Mouse (Mus musculus) heart, embryonic 14.5 days (tissue): ENCODE data around the gene Rpl22l1. TPM values are rescaled to one million over a fixed set of nuclear protein-coding genes. Genes with fewer than 3 reads are reported as not detected.
"Not testable (repeated sequence)": the region's sequence is repeated elsewhere in the genome, so short reads cannot be mapped to it uniquely, and the experiment has no call there.

Experiments
- ATAC-seq: fragments of 200-750 bp; cut with Nextera tagmentation; 2 replicates; pipeline ENCODE4 v1.8.0; 2017; ENCODE audit warnings: low read depth, moderate TSS enrichment; ENCODE audit not compliant: insufficient number of reproducible peaks, insufficient read depth, low FRiP score
- H3K27ac ChIP-seq, 2 experiments: fragments of 200-500 bp in 1 of 2; fragments of 300-500 bp in 1 of 2; sonication (generic) in 1 of 2; replicated peaks in 1 of 2; 2 replicates each; pipeline ENCODE4 v1.5.1; 2012 to 2014; ENCODE audit warnings: low read depth in 2 of 2, low read length in 2 of 2, control low read depth in 1 of 2, mild to moderate bottlenecking in 1 of 2, mixed read lengths in 1 of 2; ENCODE audit not compliant: control insufficient read depth in 1 of 2, insufficient read depth in 1 of 2
- H3K27me3 ChIP-seq: fragments of 300-500 bp; sonication (generic); 2 replicates; pipeline ENCODE4 v1.6.1; 2014; ENCODE audit warnings: mild to moderate bottlenecking, low read length, control low read depth; ENCODE audit not compliant: control insufficient read depth, insufficient read depth
- H3K36me3 ChIP-seq: fragments of 300-500 bp; sonication (generic); 2 replicates; pipeline ENCODE4 v1.6.1; 2014; ENCODE audit warnings: mild to moderate bottlenecking, control low read depth, low read length, mixed read lengths; ENCODE audit not compliant: control insufficient read depth, insufficient read depth
- H3K4me1 ChIP-seq, 2 experiments: fragments of 200-500 bp in 1 of 2; fragments of 300-500 bp in 1 of 2; sonication (generic) in 1 of 2; 2 replicates each; pipeline ENCODE4 v1.6.1; 2012 to 2014; ENCODE audit warnings: low read length in 2 of 2, control low read depth in 1 of 2, mixed read lengths in 1 of 2; ENCODE audit not compliant: control insufficient read depth in 2 of 2, insufficient read depth in 2 of 2
- H3K4me2 ChIP-seq: fragments of 300-500 bp; sonication (generic); 2 replicates; pipeline ENCODE4 v1.6.1; 2014; ENCODE audit warnings: mild to moderate bottlenecking, low read length
- H3K4me3 ChIP-seq, 2 experiments: fragments of 200-500 bp in 1 of 2; fragments of 300-500 bp in 1 of 2; sonication (generic) in 1 of 2; 2 replicates each; pipeline ENCODE4 v1.5.1; 2012 to 2014; ENCODE audit warnings: low read length in 2 of 2, mild to moderate bottlenecking in 2 of 2, control low read depth in 1 of 2, low read depth in 1 of 2, moderate library complexity in 1 of 2; ENCODE audit not compliant: control insufficient read depth in 1 of 2, insufficient read depth in 1 of 2
- H3K9ac ChIP-seq: fragments of 300-500 bp; sonication (generic); 2 replicates; pipeline ENCODE4 v1.6.1; 2014; ENCODE audit warnings: mild to moderate bottlenecking, low read length
- H3K9me3 ChIP-seq: fragments of 300-500 bp; sonication (generic); 2 replicates; pipeline ENCODE4 v1.6.1; 2016; ENCODE audit warnings: low read length, control low read depth; ENCODE audit not compliant: control insufficient read depth
- WGBS: fragments of 180-500 bp; shearing (Covaris S2); extraction: QIAGEN DNeasy Blood & Tissue Kit; methylation state at CpG from one replicate; pipeline ENCODE4 v1.1.7; 2014; 5-methylcytosine and 5-hydroxymethylcytosine counted together
- polyA plus RNA-seq: library from polyadenylated mRNA; unstranded; fragments of >200 nt; fragmentation: Nextera tagmentation; extraction: Ambion mirVana; gene quantifications from 2 replicates; pipeline ENCODE4 v1.2.1, GENCODE M21; 2014

Gene Rpl22l1
- polyA plus RNA-seq = 244 and 279 TPM in 2 replicates

DNA sequence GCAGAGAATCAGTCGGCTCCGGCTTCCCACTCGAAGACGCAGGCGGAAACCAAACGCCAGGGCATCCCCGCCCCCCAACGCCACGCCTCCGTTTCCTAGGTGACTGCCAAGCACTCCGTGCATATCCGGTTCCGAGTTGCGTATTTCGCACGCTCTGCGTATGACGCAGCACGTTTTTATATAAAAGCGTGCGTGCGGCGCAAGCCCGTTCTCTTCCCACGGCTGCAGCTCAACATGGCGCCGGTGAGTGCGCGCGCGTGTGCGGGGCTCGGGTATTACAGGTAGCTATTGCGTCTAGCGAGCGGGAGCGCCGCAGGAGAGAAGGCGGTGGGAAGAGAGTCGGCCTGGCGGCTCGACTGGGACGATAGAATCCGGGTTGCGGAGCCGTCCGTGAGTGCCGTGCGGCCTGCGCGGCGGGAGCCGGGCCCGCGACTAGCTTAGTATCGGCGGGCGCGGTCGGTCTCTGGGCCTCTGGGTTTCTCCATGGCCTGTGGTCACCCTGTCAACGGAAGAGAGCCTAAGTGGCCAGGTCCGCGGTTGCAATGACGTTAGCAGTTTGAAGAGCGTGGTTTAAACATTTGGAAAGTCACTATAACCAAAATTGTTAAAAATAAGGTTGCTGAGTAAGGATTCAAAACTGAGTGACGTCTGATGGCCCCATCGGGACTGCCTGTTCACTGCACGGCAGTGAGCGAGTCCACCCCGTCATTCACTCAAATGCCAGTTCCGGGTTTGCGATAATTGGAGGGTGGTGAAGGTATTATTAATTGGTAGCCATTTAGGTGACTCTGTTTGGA is at the start of gene Rpl22l1:
TSS of gene Rpl22l1 (plus strand) at position 136 of the 797 bp plus-strand sequence.
- Histone ChIP-seq H3K9ac (peak within 1 kb of the TSS; percentile 94), H3K4me2 (peak within 1 kb of the TSS; percentile 72), H3K27ac (peak within 1 kb of the TSS; percentile 63 to 76), H3K4me1 (peaks cover 0 to 9% of the 10 kb centered on the region in 2 experiments; a peak in 1 of 4 replicates), H3K9me3 (no peaks in the 10 kb centered on the region), H3K27me3 (no peaks in the 10 kb centered on the region), H3K4me3 (peak within 1 kb of the TSS; percentile 83 to 93), H3K36me3 (peaks cover 34% of the 10 kb centered on the region)
- peak; percentile 99 for ATAC-seq
- WGBS = under 1% methylated on average over 72 of the region's 72 CpGs

DNA sequence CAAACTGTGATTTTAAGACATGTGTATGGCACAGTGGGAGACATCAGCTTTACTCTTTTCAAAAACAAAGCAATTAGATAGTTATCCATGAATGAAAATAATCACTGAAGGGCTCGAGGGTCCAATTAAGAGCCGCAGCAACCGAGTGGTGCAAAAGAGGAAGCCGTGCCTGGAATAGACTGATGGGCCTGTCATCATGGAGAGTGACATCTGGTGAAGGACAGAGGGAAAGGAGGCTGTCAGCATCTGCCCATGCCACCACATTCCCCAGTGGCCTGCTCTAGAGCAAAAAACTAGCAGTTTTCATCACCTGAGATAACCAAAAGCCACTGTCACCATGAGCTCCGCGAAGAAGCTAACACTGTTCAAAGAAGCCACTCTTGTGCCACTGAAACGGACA is 49.8 kb upstream of the Rpl22l1 start:
- Histone ChIP-seq H3K4me1 (peaks cover 0 to 2% of the 10 kb centered on the region in 2 experiments; a peak in 1 of 4 replicates), H3K36me3 (no peaks in the 10 kb centered on the region), H3K4me3 (no peak overlapping the region), H3K9ac (no peak overlapping the region), H3K27ac (no peak overlapping the region), H3K4me2 (no peak overlapping the region), H3K9me3 (no peaks in the 10 kb centered on the region), H3K27me3 (0 out of 2 replicates have a peak, but pooled peaks cover 3% of the 10 kb centered on the region)
- 27% methylated on average over 7 of the region's 7 CpGs for WGBS
- ATAC-seq = no peak

DNA sequence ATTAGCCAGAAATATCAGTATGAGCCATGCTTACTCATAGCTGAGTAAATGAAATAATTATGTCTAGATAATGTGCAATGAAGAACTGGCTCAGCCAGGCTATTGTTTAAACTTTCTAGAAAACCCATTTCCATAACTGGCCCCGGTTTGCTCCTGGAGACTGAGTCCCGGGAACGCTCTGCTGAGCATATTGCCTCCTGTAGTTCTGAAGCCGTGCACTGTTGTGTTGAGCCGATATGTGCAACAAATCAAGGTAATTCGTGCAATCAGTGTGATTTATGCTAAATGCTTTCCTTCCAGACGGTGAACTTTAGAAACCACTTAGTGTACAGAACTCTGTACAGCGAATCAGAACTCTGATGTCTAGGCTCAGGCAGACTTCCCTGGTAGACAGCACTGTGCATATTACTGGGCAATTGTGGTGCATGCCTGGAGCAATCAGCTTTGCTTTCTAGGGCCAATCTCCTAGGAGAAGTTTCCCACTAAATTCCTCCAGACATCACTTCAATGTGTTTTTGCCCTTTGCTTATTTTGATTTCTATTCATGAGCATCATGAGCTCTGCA is 43.9 kb upstream of the Rpl22l1 start:
- ATAC-seq = no peak
- Histone ChIP-seq H3K27me3 (0 out of 2 replicates have a peak, but pooled peaks cover 2% of the 10 kb centered on the region), H3K4me3 (no peak overlapping the region), H3K4me2 (no peak overlapping the region), H3K27ac (no peak overlapping the region), H3K36me3 (no peaks in the 10 kb centered on the region), H3K9me3 (no peaks in the 10 kb centered on the region), H3K9ac (no peak overlapping the region), H3K4me1 (no peaks in the 10 kb centered on the region)
- WGBS = 86% methylated on average over 8 of the region's 8 CpGs

DNA sequence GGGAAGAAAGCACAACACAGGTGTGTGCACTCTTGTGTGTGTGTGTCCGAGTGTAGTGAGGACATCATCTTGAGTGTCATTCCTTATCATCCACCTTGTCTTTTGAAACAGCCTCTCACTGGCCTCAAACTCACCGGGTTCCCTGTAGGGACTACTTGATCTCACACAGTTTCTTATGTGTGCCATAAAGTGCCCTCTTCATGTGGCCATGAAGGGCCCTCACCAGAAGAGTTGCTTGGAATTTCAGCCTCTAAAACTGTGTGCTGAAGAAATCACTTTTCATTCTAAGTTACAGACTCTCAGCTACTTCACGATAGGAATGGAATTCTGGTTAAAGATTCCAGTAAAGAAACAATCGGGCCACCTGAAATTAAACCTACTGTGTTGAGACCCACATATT is 38.3 kb upstream of the Rpl22l1 start:
- 69% methylated on average over 4 of the region's 4 CpGs for WGBS
- H3K27ac ChIP-seq = no peak overlapping the region
- H3K9ac ChIP-seq = no peak overlapping the region
- H3K4me2 ChIP-seq = no peak overlapping the region
- ATAC-seq = no peak
- H3K36me3 ChIP-seq = no peaks in the 10 kb centered on the region
- no peak overlapping the region for H3K4me3 ChIP-seq
- no peaks in the 10 kb centered on the region for H3K4me1 ChIP-seq
- no peaks in the 10 kb centered on the region for H3K9me3 ChIP-seq
- H3K27me3 ChIP-seq = no peaks in the 10 kb centered on the region

DNA sequence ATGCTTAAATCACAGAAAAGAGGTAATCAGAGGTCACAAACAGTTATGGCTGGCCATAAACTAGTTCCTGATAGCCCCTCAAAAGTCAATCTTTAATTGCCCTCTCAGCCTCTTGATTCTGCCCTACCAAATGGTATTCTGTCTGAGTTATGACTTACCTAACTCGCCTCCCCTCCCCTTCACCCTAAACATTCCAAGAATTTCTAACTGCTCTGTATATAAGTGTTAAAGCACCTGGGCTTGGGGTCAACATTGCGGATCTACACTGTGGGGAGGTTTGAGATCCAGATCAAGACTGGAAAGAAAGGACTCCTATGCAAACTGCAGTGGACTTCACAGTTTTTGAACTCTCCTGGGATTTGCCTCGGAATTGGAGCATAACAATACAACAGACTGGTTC is 37.0 kb upstream of the Rpl22l1 start:
- 81% methylated on average over 3 of the region's 3 CpGs for WGBS
- no peaks in the 10 kb centered on the region for H3K4me1 ChIP-seq
- no peak overlapping the region for H3K4me2 ChIP-seq
- no peak overlapping the region for H3K27ac ChIP-seq
- H3K4me3 ChIP-seq = no peak overlapping the region
- no peaks in the 10 kb centered on the region for H3K9me3 ChIP-seq
- no peaks in the 10 kb centered on the region for H3K36me3 ChIP-seq
- H3K27me3 ChIP-seq = no peaks in the 10 kb centered on the region
- H3K9ac ChIP-seq = no peak overlapping the region
- ATAC-seq = no peak

DNA sequence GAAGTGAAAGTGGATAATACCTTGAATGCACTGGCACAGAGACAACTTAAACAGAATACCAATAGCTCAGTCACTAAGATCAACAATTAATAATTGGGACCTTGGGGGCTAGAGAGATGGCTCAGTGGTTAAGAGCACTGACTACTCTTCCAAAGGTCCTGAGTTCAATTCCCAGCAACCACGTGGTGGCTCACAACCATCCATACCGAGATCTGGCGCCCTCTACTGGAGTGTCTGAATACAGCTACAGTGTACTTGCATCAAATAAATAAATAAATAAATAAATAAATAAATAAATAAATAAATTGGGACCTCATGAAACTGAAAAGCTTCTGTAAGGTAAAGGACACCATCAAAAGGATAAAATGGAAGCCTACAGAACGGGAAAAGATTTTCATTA is 32.3 kb upstream of the Rpl22l1 start:
- H3K27ac ChIP-seq, H3K9me3 ChIP-seq, ATAC-seq, H3K36me3 ChIP-seq, H3K4me3 ChIP-seq, H3K4me2 ChIP-seq, H3K9ac ChIP-seq, H3K4me1 ChIP-seq, H3K27me3 ChIP-seq: not testable (repeated sequence)
- 59% methylated on average over 4 of the region's 4 CpGs for WGBS

DNA sequence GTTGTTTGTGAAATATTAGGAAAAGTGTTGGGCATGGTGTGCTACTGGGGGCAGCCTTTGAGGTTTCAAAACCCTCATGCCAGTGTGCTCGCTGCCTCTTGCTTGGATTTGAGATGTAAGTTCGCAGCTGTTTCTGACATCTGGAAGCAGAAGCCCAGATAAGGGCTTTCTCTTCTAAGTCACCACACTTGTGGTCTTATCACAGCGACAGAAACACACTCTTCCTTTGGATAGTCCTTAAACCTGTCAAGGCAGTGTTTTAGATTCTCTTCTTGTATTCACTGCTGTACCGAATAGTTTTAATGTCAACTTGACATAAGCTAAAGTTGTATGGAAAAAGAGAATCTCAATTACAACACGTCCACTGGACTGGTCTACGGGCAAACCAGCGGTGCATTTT is 29.9 kb upstream of the Rpl22l1 start:
- ATAC-seq = no peak
- Histone ChIP-seq H3K9ac (no peak overlapping the region), H3K27ac (no peak overlapping the region), H3K4me3 (no peak overlapping the region), H3K36me3 (no peaks in the 10 kb centered on the region), H3K4me1 (no peaks in the 10 kb centered on the region), H3K27me3 (no peaks in the 10 kb centered on the region), H3K4me2 (no peak overlapping the region), H3K9me3 (no peaks in the 10 kb centered on the region)
- WGBS = 42% methylated on average over 7 of the region's 7 CpGs
